Mouse (Mus musculus) left cerebral cortex, adult 9 months (tissue): Measurements from ENCODE around the gene Nhsl1.
"Not testable (repeated sequence)": the region's sequence is repeated elsewhere in the genome, so short reads cannot be mapped to it uniquely, and the experiment has no call there.

Experiments used
- DNase-seq, 2 experiments: peaks; one replicate each; pipeline ENCODE4 v3.0.0; 2022; ENCODE audit warnings: low spot score in 2 of 2

The Nhsl1 gene

GRCm38 (mm10) chr10:18530161-18530560, 211.4 kb downstream of the Nhsl1 start:
- DNase-seq: no peak

DNA sequence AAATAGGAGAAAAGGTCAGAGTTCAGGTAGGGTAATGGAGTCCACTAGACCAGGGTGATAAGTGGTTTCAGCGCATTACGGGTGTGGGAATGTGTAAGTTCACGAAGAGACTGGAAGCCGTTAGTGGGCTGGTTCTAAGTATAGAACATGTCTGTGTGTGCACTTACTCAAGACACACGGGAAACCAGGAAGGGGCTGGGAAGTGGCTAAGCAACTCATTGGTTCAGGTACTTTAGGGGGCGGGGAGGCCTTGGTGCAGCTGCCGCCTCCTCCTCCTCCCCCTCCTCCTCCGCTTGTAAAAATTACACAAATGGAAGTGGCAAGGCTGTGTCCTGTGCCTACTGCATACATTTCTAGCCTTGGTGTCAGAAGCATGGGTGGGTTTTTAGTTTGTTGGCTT, 213.5 kb downstream of the Nhsl1 start:
- DNase-seq: no peak

- no peak for DNase-seq
Measured at GRCm38 (mm10) chr10:18536889-18537288, 218.1 kb downstream of the Nhsl1 start.

- DNase-seq: no peak
Measured at GRCm38 (mm10) chr10:18545309-18545708, 226.5 kb downstream of the Nhsl1 start.

- peak in 1 of 2 experiments; percentile 63 for DNase-seq
Measured at GRCm38 (mm10) chr10:18545813-18546235, 227.0 kb downstream of the Nhsl1 start, which contains the start of gene Hebp2. Hebp2 (minus strand) TSS chr10:18546076.

- DNase-seq: no peak
Measured at GRCm38 (mm10) chr10:18547381-18547780, 228.6 kb downstream of the Nhsl1 start.

GRCm38 (mm10) chr10:18549321-18550216, 230.8 kb downstream of the Nhsl1 start:
- DNase-seq: no peak

DNA sequence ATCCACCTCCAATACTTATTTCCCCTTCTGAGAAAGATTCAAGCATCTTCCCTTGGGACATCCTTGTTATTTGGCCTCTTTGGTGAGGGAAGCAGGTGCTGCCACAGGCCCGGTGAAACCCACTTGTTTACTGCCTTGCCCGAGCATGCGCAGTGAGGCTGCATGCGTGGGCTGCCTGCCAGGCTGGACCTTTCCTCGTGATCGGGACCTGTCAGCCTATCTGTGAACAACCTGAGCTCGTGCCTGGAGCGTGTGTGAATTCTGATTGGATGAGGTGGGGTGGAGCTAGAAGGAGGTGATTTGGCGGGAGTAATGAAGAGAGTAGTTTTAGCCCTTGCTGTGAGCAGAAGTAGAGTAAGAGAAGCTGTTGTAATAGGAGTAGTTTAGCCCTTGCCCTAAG, 240.3 kb downstream of the Nhsl1 start:
- not testable (repeated sequence) for DNase-seq

GRCm38 (mm10) chr10:18561445-18561844, 242.7 kb downstream of the Nhsl1 start:
- DNase-seq: no peak

DNA sequence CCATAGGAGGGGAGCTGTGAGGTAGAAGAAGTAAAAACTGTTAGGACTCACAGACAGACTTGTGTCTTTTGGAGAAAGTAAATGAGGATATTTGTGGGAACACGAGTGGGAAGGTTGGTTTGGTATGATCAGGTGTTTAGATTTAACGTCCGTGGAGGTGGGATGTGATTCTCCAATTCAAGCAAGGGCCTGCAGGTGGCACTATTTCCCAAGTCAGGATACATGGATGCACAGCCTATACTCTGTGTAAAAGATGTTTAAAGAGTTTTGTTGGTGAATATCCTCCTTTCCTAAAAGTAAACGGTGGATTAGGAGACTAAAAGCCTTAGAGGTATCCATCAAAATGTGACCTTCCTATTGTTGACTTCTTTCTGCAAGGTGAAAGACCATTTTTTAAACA, 244.2 kb downstream of the Nhsl1 start:
- peak in 1 of 2 experiments; percentile 70 for DNase-seq

DNA sequence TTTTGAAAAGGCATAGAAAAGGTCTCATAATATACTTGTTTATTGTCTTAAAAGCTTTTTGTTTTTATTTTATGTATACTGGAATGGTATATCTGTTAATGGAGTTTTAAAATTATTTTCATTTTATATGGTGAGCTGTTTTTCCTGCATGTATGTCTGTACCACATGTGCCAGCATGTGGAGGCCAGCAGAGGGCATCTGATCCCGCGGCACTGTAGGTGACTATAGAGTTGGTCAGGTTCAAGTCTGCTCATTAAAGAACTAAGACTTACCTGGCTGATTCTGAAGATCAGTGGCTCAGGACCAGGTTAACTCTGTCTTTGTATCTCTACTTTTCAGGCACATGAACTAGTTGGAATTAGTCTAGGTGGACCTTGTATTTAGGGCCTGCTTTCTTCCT, 253.8 kb downstream of the Nhsl1 start:
- DNase-seq: no peak
